Mouse (Mus musculus) lung, postnatal 25 days (tissue): ENCODE data around the gene Ccdc73.
"Not testable (repeated sequence)": the region's sequence is repeated elsewhere in the genome, so short reads cannot be mapped to it uniquely, and the experiment has no call there.

Experiments used
- DNase-seq: peaks from one replicate; pipeline ENCODE4 v3.0.0; 2022; ENCODE audit warnings: low spot score

The Ccdc73 gene

DNA sequence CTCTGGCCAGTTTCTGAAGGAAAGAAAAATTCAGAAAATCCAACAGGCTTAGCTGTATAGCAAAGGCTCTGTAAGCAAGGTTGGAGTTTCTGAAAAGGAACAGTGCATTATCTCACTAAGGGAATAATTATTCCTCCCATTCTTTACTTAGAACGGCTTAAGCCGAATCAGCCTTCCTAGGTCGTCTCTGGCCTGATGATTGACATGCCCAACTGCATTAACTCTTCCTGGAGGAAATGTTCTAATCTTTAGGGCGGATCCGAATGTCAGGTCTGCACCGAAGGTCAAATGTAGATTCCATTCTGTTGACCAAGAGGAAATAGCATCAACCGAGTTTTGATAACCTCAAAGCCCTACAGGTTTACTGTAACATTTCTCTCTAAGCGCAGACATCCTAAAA lies 11.2 kb downstream of the Ccdc73 start:
- DNase-seq = no peak

- no peak for DNase-seq
Observed at GRCm38 (mm10) chr2:104886109-104886508, 18.5 kb downstream of the Ccdc73 start.

DNA sequence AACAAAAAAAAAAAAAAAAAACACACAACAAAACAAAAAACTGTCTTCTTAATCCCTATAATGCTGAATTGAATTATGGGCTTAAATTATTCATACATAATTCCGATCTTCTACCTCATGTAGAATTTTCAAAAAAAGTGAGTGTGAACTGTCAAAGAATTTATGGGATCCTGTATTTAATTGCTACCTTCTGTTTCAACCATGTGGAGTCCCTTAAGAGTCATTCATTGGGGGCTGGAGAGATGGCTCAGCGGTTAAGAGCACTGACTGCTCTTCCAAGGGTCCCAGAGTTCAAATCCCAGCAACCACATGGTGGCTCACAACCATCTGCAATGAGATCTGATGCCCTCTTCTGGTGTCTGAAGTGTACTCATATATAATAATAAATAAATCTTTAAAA lies 19.7 kb downstream of the Ccdc73 start:
- not testable (repeated sequence) for DNase-seq

GRCm38 (mm10) chr2:104887882-104888566 lies 20.4 kb downstream of the Ccdc73 start:
- peak; percentile 72 for DNase-seq

GRCm38 (mm10) chr2:104899975-104900374 lies 32.4 kb downstream of the Ccdc73 start:
- DNase-seq = no peak

DNA sequence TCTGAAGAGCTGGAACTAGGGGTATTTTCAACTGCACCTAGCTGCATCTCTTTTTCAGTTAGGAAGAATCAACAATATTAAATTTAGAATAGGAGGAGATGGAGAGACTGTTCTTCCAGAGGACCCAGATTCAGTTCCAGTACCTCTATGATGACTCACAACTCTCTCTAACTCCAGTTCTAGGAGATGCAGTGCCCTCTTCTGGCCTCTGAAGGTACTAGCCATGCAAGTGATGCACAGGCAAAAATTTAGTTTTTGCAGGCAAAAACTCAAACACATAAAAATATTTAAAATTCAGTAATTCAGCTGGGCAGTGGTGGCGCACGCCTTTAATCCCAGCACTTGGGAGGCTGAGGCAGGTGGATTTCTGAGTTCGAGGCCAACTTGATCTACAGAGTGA lies 48.1 kb downstream of the Ccdc73 start:
- no peak for DNase-seq

DNA sequence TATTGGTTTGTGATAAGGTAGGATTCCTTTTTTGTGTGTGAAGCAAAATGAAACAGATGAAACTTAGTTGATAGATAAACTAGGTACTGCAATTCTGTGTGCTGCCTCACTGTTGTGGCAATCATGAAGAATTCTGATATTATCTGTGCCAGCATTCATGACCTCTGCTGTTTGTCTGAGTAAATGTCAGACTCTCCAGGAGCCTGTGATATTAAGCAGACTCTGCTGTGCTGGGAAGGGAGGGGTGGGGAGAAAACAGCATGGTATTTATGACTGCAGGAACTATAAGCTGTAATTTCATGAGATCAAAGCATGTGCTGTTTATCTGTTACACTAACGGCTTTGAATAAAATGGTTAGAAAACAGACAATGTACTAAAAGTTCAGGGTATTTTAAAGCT lies 96.9 kb downstream of the Ccdc73 start:
- DNase-seq = no peak

GRCm38 (mm10) chr2:104981712-104982111 lies 114.1 kb downstream of the Ccdc73 start:
- DNase-seq = no peak

DNA sequence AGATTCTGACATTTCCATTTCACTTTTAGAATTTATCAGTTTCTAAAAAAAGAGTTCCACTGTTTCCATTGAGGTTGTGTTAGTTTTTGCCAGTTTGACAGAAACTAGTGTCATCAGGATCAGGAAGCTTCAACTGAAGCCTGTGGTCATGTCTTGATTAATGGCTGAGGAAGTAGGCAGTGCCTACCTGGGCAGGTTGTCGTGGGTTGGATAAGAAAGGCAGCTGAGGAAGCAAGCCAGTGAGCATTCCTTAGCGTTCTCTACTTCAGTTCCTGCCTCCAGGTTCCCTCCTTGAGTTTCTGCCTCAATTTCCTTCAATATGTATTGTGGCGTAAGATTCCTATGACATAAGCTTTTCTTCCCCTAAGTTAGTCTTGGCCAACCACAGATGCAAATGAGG lies 118.2 kb downstream of the Ccdc73 start:
- no peak for DNase-seq

DNA sequence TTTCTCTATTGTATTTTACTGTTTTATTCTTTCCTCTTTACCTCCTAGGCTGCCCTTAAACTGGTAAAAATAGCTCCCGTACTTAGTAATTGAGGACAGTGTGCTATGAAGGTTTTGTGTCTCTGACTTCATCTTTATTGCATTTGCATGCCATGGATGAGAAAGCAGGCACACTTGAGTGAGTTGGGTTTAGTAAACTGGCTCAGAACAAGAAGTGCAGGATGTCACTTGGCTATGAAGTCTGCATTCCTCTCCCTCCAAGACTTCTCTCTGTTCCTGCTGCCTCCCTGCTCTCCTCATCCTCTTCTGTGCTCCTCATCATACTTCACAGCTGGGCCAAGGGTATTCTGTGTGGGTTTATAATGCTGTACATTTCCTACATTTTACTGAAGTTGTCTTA lies 121.4 kb downstream of the Ccdc73 start:
- DNase-seq = no peak

- DNase-seq = no peak
Observed at GRCm38 (mm10) chr2:104994436-104994835, 126.8 kb downstream of the Ccdc73 start.

DNA sequence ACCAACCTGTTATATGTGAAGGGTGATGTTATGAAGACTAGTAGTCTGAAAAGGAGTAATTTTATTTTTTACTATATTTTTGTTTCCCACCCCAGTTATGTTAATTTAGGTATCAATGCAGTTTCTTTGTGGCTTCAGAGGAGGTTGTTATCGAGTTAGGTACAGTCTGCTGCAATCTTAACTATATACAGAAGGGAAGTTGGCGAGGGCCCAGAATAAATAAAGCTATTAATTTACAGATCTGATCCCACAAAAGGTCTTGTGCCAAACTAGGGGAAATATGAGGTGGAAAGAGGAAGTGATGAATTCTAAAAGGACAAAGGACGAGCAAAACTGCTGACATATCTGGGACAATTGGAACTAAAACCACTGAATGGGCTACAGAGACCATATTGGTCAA lies 128.6 kb downstream of the Ccdc73 start:
- no peak for DNase-seq

DNA sequence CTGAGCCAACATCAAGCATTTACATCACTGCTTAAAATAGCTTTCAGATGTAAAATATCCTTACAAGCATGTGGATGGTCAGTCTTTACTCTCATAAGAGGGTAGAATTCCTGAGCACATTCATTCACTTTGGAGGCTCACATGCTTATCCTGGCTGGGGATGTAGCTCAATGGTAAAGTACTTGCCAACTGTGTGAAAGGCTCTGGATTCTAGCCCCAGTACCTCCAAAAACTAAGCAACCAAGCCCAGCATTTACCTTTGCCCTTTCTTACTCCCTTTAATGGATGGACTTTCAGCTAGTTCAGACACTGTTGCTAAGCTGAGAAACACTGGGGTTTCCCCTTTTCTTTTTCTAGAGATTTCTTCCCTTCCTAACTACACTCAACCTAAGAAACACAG lies 139.6 kb downstream of the Ccdc73 start:
- DNase-seq = no peak

DNA sequence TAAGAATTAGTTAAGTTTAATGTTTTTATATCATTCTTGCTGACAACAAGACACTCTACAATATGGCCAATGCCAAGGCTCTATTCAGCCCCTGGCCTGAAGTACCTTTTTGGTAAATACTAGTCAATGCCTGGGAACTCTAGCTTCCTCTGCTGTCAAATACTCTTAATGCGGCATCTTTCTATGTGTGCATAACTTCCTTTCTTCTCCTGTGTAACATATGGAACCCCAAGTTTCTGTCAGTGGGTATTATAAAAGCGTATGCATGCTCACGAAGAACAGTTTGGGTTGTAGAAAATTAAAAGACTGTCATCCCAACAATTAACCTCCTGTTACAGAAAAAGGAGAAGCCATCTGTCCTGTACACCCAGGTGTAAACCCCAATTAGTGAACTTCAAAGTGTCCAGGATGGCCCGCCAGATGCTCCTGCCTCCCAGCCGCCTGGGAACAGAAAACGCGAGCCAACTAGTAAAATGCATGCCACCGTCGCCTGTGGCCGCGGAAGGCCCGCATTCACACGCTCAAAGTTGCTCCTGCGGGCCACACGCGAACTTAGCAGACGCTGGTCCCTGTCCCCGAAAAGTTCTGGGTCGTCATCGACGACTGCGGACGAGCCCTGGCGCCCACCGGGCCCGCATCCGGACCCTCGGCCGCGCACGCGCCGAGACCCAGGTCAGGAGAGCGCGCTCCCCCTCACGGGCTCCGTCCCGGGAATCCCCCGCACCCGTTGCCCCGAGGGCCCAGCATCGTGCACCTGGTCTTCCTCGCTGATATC lies 148.8 kb downstream of the Ccdc73 start:
- no peak for DNase-seq

- DNase-seq = peak; percentile 95
Observed at GRCm38 (mm10) chr2:105016967-105017287, 149.3 kb downstream of the Ccdc73 start, which contains the start of gene Eif3m. Gene Eif3m (minus strand): TSS chr2:105017080.

DNA sequence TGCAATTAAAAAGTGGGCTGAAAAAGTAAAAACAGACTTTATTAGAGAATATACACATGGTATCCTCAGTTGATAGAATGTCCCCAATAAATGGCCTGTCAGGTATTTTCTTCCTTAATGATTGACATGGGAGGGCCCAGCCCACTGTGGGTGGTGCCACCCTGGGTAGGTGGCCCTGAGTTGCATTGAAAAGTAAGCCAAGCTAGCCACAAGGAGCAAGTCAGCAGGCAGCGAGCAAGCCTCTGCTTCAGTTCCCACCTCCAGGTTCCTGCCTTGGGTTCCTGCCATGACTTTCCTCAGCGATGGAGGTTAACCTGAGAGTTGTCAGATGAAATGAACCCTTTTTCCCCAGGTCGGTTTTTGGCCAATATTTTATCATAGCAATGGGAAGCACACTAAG lies 150.2 kb downstream of the Ccdc73 start:
- DNase-seq = no peak

DNA sequence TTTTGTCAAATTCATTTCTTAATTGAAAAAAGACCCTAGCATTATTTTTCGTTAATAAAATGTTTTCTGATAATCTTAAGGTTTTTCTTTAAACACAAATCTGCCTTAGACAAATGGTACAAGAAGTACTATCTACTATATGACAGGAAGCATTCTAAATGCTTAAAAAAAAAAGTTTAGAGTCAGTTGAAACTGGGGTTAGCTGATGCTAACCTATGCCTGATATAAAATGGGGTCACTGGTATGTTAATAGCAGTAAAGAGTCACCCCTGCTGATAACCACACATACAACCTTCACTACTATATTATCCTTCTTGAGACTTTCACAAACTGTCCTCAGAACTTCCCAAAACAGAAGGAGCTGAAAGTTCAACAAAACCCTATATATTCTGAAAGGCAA lies 151.9 kb downstream of the Ccdc73 start:
- DNase-seq = no peak

GRCm38 (mm10) chr2:105021256-105021655 lies 153.7 kb downstream of the Ccdc73 start:
- DNase-seq = no peak

GRCm38 (mm10) chr2:105021836-105022235 lies 154.2 kb downstream of the Ccdc73 start:
- peak; percentile 10 for DNase-seq

DNA sequence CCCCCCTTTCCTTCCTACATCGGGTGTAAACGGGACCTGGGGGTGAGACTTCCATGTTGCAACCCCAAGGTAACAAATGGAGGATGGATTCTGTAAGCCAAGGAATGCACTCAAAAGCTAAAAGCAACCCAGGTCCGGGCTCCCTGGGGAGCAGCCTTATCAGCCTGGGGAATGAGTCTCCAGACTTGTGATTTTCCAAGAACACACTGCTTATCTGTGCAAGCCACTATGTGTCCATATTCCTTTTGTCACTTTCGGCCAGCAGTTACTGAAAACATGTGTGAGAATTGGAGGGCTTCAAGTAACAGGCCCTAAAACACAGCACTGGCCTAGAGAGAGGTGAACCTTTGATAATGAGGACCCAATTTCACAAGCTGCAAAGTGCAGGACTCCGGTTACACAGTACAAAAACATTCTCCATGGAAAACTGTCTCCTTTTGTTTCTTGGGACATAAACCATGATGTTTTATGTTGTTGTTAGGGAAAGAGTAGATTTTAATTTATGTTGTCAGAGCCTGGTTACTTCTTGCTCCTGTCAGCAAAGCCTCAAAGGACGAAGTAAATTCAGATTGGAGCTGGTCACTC lies 155.5 kb downstream of the Ccdc73 start:
- DNase-seq = no peak

DNA sequence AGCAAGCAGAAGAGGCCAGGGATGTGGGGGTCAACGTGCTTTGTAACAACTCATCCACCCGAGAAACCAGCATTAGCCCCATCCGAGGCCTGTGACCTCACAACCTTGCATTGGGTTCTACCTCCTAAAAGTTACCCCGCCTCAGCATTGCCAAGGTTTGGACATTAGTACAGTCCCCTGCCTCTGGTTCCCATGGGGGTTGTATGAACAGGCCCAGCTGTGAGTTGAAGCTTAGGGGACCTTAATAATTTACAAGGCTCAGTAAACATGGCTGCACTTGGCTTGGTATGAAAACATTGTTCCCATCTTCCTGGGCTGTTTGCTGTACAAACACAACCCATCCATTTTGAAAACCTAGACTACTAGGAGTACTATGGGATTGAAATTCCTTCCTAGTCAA lies 156.2 kb downstream of the Ccdc73 start:
- DNase-seq = no peak

GRCm38 (mm10) chr2:105025610-105026009 lies 158.0 kb downstream of the Ccdc73 start:
- DNase-seq = not testable (repeated sequence)

GRCm38 (mm10) chr2:105026950-105027695 lies 159.5 kb downstream of the Ccdc73 start:
- no peak for DNase-seq
